Mouse (Mus musculus) C2C12 (cell line): Measurements from ENCODE around the gene Cilp. TPM values are rescaled to one million over a fixed set of nuclear protein-coding genes. Genes with fewer than 3 reads are reported as not detected.

Experiments used
- H3K27me3 ChIP-seq: one replicate; pipeline ENCODE4 v1.6.1; 2011; ENCODE audit not compliant: control insufficient read depth, insufficient read depth, insufficient read length
- H3K36me3 ChIP-seq: one replicate; pipeline ENCODE4 v1.6.1; 2011; ENCODE audit not compliant: control insufficient read depth, insufficient read depth
- H3K4me3 ChIP-seq: one replicate; pipeline ENCODE4 v1.5.1; 2011; ENCODE audit warnings: mild to moderate bottlenecking, control low read depth; ENCODE audit not compliant: poor library complexity, insufficient read depth, severe bottlenecking
- H3K79me2 ChIP-seq: one replicate; pipeline ENCODE4 v1.6.1; 2011; ENCODE audit not compliant: control insufficient read depth, insufficient read depth
- H3K79me3 ChIP-seq: one replicate; pipeline ENCODE4 v1.6.1; 2011; ENCODE audit warnings: low read depth, control low read depth
- H3ac ChIP-seq: one replicate; pipeline ENCODE3; 2011; ENCODE audit warnings: low read depth; ENCODE audit not compliant: control insufficient read depth, insufficient read length
- CEBPB ChIP-seq: IDR thresholded peaks from one replicate; pipeline ENCODE4 v1.6.1; 2011; ENCODE audit warnings: low read depth, mild to moderate bottlenecking, control low read depth, moderate library complexity
- CTCF ChIP-seq: IDR thresholded peaks from one replicate; pipeline ENCODE4 v1.5.1; 2011; ENCODE audit not compliant: control insufficient read depth, insufficient read depth, insufficient read length
- FOSL1 ChIP-seq: IDR thresholded peaks from one replicate; pipeline ENCODE4 v1.8.0; 2011; ENCODE audit warnings: mild to moderate bottlenecking, low read length; ENCODE audit not compliant: poor library complexity, insufficient read depth, severe bottlenecking
- MAX ChIP-seq: IDR thresholded peaks from one replicate; pipeline ENCODE4 v1.6.1; 2011; ENCODE audit warnings: mild to moderate bottlenecking, control low read depth
- MYOD1 ChIP-seq: IDR thresholded peaks from one replicate; pipeline ENCODE4 v1.6.1; 2011; ENCODE audit warnings: low read depth; ENCODE audit not compliant: control insufficient read depth, insufficient read length
- MYOG ChIP-seq: IDR thresholded peaks from one replicate; pipeline ENCODE4 v1.6.1; 2011; ENCODE audit not compliant: control insufficient read depth, insufficient read length; ENCODE audit errors: extremely low read depth
- USF1 ChIP-seq: IDR thresholded peaks from one replicate; pipeline ENCODE4 v1.6.1; 2011; ENCODE audit warnings: low read depth, mild to moderate bottlenecking, control low read depth, moderate library complexity
- polyA plus RNA-seq: library from polyadenylated mRNA; unstranded; fragments of >200 nt; fragmentation: generic; extraction: Trizol; gene quantifications from one replicate; pipeline ENCODE4 v1.2.1, GENCODE M21; 2012; ENCODE audit warnings: missing spikeins

Gene Cilp
- polyA plus RNA-seq, 1 experiment: 0.01 TPM

- H3K27me3 ChIP-seq: no peaks in the 10 kb centered on the region
- H3K36me3 ChIP-seq: peaks cover 8% of the 10 kb centered on the region
- H3ac ChIP-seq: peak overlapping the region; percentile 81
- peaks cover 21% of the 10 kb centered on the region for H3K79me3 ChIP-seq
- peaks cover 42% of the 10 kb centered on the region for H3K79me2 ChIP-seq
- TF ChIP-seq CEBPB (no peak), MYOG (no peak), USF1 (no peak), CTCF (no peak), MAX (no peak), MYOD1 (no peak), FOSL1 (no peak)
- peak overlapping the region; percentile 41 for H3K4me3 ChIP-seq
Observed at GRCm38 (mm10) chr9:65293580-65293972, 28.6 kb downstream of the Cilp start.

- H3K27me3 ChIP-seq: no peaks in the 10 kb centered on the region
- H3K79me2 ChIP-seq: peaks cover 47% of the 10 kb centered on the region
- peak within 1 kb of the TSS; percentile 89 for H3K4me3 ChIP-seq
- TF ChIP-seq FOSL1: no peak
- TF ChIP-seq MYOG: no peak
- TF ChIP-seq MAX: no peak
- no peak for TF ChIP-seq USF1
- TF ChIP-seq CTCF: no peak
- TF ChIP-seq MYOD1: no peak
- TF ChIP-seq CEBPB: no peak
- peak within 1 kb of the TSS; percentile 81 for H3ac ChIP-seq
- H3K79me3 ChIP-seq: peaks cover 21% of the 10 kb centered on the region
- H3K36me3 ChIP-seq: peaks cover 8% of the 10 kb centered on the region
Observed at GRCm38 (mm10) chr9:65293973-65294715, 29.2 kb downstream of the Cilp start, which contains the start of gene Clpx. TSS of gene Clpx (plus strand) at chr9:65294260.

- peaks cover 47% of the 10 kb centered on the region for H3K79me2 ChIP-seq
Observed at GRCm38 (mm10) chr9:65294716-65295378, 29.9 kb downstream of the Cilp start.

GRCm38 (mm10) chr9:65297056-65297455 lies 32.1 kb downstream of the Cilp start:
- peaks cover 47% of the 10 kb centered on the region for H3K79me2 ChIP-seq
- peaks cover 21% of the 10 kb centered on the region for H3K36me3 ChIP-seq
- no peak overlapping the region for H3K4me3 ChIP-seq
- no peak overlapping the region for H3ac ChIP-seq
- TF ChIP-seq USF1: no peak
- no peak for TF ChIP-seq MYOG
- no peaks in the 10 kb centered on the region for H3K27me3 ChIP-seq
- peaks cover 21% of the 10 kb centered on the region for H3K79me3 ChIP-seq

More at GRCm38 (mm10) chr9:65294716-65295378, 29.9 kb downstream of the Cilp start:
- H3ac ChIP-seq: peak overlapping the region; percentile 50
- H3K27me3 ChIP-seq: no peaks in the 10 kb centered on the region
- peaks cover 21% of the 10 kb centered on the region for H3K79me3 ChIP-seq
- TF ChIP-seq USF1 (no peak), MAX (no peak), MYOG (no peak), MYOD1 (no peak), CTCF (no peak), CEBPB (no peak), FOSL1 (no peak)
- H3K36me3 ChIP-seq: peaks cover 8% of the 10 kb centered on the region
- H3K4me3 ChIP-seq: peak overlapping the region; percentile 89

GRCm38 (mm10) chr9:65298761-65299160 lies 33.8 kb downstream of the Cilp start:
- TF ChIP-seq MYOD1: no peak
- TF ChIP-seq FOSL1: no peak
- TF ChIP-seq CTCF: no peak
- TF ChIP-seq CEBPB: no peak
- TF ChIP-seq MYOG: no peak
- TF ChIP-seq USF1: no peak
- TF ChIP-seq MAX: no peak
- H3K79me2 ChIP-seq: peaks cover 47% of the 10 kb centered on the region
- H3K79me3 ChIP-seq: peaks cover 21% of the 10 kb centered on the region
- H3K4me3 ChIP-seq: no peak overlapping the region
- no peak overlapping the region for H3ac ChIP-seq
- no peaks in the 10 kb centered on the region for H3K27me3 ChIP-seq
- H3K36me3 ChIP-seq: peaks cover 37% of the 10 kb centered on the region

- Histone ChIP-seq H3K79me3 (peaks cover 19% of the 10 kb centered on the region), H3K4me3 (no peak overlapping the region), H3ac (no peak overlapping the region), H3K79me2 (peaks cover 42% of the 10 kb centered on the region), H3K27me3 (no peaks in the 10 kb centered on the region), H3K36me3 (peaks cover 41% of the 10 kb centered on the region)
- TF ChIP-seq MAX (no peak), CTCF (no peak), USF1 (no peak), CEBPB (no peak)
Observed at GRCm38 (mm10) chr9:65299650-65300049, 34.7 kb downstream of the Cilp start.
